Mouse (Mus musculus): ENCODE measurements around the gene Cyp1a1. TPM values are rescaled to one million over a fixed set of nuclear protein-coding genes. Genes with fewer than 3 reads are reported as not detected.
"Not testable (repeated sequence)": the region's sequence is repeated elsewhere in the genome, so short reads cannot be mapped to it uniquely, and the experiment has no call there.

Gene Cyp1a1
- polyA plus RNA-seq, 1 experiment: 0.15 TPM

DNA sequence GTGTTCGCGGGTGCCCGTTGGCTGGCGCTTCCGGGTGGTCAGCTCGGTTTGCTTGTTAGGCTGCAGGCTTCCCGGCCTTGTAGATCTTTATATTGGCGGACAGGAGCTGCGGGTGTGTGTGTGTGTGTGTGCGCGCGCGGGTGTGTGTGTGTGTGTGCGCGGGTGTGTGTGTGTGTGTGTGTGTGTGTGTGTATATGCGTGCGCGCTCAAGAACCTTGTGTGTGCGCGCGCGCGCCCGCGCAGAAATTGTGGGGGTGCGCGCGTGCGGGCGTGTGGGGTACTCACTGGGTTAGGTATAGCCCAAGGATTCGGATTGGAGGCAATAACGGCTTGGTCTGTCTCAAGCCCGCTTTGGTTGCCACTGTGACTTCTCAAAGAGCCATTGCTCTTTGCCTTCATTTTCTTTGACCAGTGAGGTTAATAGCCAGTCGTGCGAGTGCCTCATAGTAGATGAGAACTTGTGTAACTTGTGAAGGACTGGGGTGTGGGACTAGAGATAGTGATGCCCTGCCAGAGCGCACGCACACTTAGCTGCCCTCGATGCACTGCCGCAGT, 21.1 kb downstream of the Cyp1a1 start:
- Histone ChIP-seq H3K4me3 (ENCODE audit: extremely low read depth, insufficient read depth, insufficient read length) (peak overlapping the region; percentile 93), H3K27ac (ENCODE audit: insufficient read depth, low read length) (peak overlapping the region; percentile 80), H3K36me3 (ENCODE audit: control insufficient read depth, insufficient read depth, low read length) (peaks cover 5% of the 10 kb centered on the region), H3K4me1 (ENCODE audit: control insufficient read depth, insufficient read depth, insufficient read length) (peaks cover 6% of the 10 kb centered on the region; the same call in 1 of the 2 replicates), H3K27me3 (ENCODE audit: control insufficient read depth, insufficient read depth, low read length) (no peaks in the 10 kb centered on the region)
- WGBS: 1% methylated on average over 31 of the region's 39 CpGs
- no peak for DNase-seq (ENCODE audit: low read depth in 1 of 2, low spot score in 2 of 2)
- TF ChIP-seq POLR2A (IDR thresholded peaks at IDR 0.05; ENCODE audit: low read depth, low read length) (no peak), CTCF (IDR thresholded peaks at IDR 0.05; ENCODE audit: extremely low read depth, insufficient read depth, insufficient read length, insufficient replicate concordance) (no peak)

GRCm38 (mm10) chr9:57710214-57710613, 22.5 kb downstream of the Cyp1a1 start:
- not testable (repeated sequence) for H3K27me3 ChIP-seq (ENCODE audit: control insufficient read depth, insufficient read depth, low read length); H3K27ac ChIP-seq (ENCODE audit: insufficient read depth, low read length); H3K4me3 ChIP-seq (ENCODE audit: extremely low read depth, insufficient read depth, insufficient read length); DNase-seq (ENCODE audit: low read depth in 1 of 2, low spot score in 2 of 2); H3K4me1 ChIP-seq (ENCODE audit: control insufficient read depth, insufficient read depth, insufficient read length)
- peaks cover 11% of the 10 kb centered on the region for H3K36me3 ChIP-seq (ENCODE audit: control insufficient read depth, insufficient read depth, low read length)
- WGBS: 79% methylated on average over 5 of the region's 5 CpGs

GRCm38 (mm10) chr9:57712194-57712593, 24.5 kb downstream of the Cyp1a1 start:
- H3K27ac ChIP-seq (ENCODE audit: insufficient read depth, low read length): no peak overlapping the region
- WGBS: 85% methylated on average over 2 of the region's 2 CpGs
- peaks cover 6% of the 10 kb centered on the region; the same call in 1 of the 2 replicates for H3K4me1 ChIP-seq (ENCODE audit: control insufficient read depth, insufficient read depth, insufficient read length)
- H3K4me3 ChIP-seq (ENCODE audit: extremely low read depth, insufficient read depth, insufficient read length): no peak overlapping the region
- peaks cover 25% of the 10 kb centered on the region for H3K36me3 ChIP-seq (ENCODE audit: control insufficient read depth, insufficient read depth, low read length)
- no peak for DNase-seq (ENCODE audit: low read depth in 1 of 2, low spot score in 2 of 2)
- no peaks in the 10 kb centered on the region for H3K27me3 ChIP-seq (ENCODE audit: control insufficient read depth, insufficient read depth, low read length)
- TF ChIP-seq POLR2A (IDR thresholded peaks at IDR 0.05; ENCODE audit: low read depth, low read length) (no peak), CTCF (IDR thresholded peaks at IDR 0.05; ENCODE audit: extremely low read depth, insufficient read depth, insufficient read length, insufficient replicate concordance) (no peak)

DNA sequence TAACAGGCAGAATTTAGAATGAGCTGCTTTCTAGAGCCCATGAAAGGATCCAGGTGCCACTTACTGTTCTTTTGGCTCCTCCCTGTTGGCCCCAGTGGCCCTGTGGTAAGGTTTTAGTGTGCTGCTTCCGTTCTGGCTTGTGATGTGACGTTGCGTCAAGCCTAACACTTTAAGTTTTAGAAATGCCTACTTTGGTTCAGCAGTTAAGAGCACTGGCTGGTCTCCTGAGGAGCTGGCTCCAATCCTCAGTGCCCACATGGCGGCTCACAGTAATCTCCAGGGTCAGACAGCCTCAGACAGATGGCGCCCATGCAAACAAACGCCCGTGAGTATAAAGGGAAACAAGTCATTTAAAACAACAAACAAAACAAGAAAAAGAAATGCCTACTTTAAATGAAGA, 30.7 kb downstream of the Cyp1a1 start:
- TF ChIP-seq POLR2A (IDR thresholded peaks at IDR 0.05; ENCODE audit: low read depth, low read length) (no peak), CTCF (IDR thresholded peaks at IDR 0.05; ENCODE audit: extremely low read depth, insufficient read depth, insufficient read length, insufficient replicate concordance) (no peak)
- Histone ChIP-seq H3K4me3 (ENCODE audit: extremely low read depth, insufficient read depth, insufficient read length) (no peak overlapping the region), H3K27me3 (ENCODE audit: control insufficient read depth, insufficient read depth, low read length) (no peaks in the 10 kb centered on the region), H3K27ac (ENCODE audit: insufficient read depth, low read length) (no peak overlapping the region), H3K36me3 (ENCODE audit: control insufficient read depth, insufficient read depth, low read length) (peaks cover 34% of the 10 kb centered on the region), H3K4me1 (ENCODE audit: control insufficient read depth, insufficient read depth, insufficient read length) (no peaks in the 10 kb centered on the region; the same call in 1 of the 2 replicates)
- DNase-seq (ENCODE audit: low read depth in 1 of 2, low spot score in 2 of 2): no peak
- WGBS: 89% methylated on average over 7 of the region's 7 CpGs

GRCm38 (mm10) chr9:57720736-57721135, 33.0 kb downstream of the Cyp1a1 start:
- Histone ChIP-seq H3K36me3 (ENCODE audit: control insufficient read depth, insufficient read depth, low read length) (peaks cover 26% of the 10 kb centered on the region), H3K4me1 (ENCODE audit: control insufficient read depth, insufficient read depth, insufficient read length) (no peaks in the 10 kb centered on the region; the same call in 1 of the 2 replicates), H3K4me3 (ENCODE audit: extremely low read depth, insufficient read depth, insufficient read length) (no peak overlapping the region), H3K27me3 (ENCODE audit: control insufficient read depth, insufficient read depth, low read length) (no peaks in the 10 kb centered on the region), H3K27ac (ENCODE audit: insufficient read depth, low read length) (no peak overlapping the region)
- DNase-seq (ENCODE audit: low read depth in 1 of 2, low spot score in 2 of 2): no peak
- TF ChIP-seq CTCF (IDR thresholded peaks at IDR 0.05; ENCODE audit: extremely low read depth, insufficient read depth, insufficient read length, insufficient replicate concordance): no peak
- no peak for TF ChIP-seq POLR2A (IDR thresholded peaks at IDR 0.05; ENCODE audit: low read depth, low read length)
- WGBS: 97% methylated on average over 3 of the region's 3 CpGs

DNA sequence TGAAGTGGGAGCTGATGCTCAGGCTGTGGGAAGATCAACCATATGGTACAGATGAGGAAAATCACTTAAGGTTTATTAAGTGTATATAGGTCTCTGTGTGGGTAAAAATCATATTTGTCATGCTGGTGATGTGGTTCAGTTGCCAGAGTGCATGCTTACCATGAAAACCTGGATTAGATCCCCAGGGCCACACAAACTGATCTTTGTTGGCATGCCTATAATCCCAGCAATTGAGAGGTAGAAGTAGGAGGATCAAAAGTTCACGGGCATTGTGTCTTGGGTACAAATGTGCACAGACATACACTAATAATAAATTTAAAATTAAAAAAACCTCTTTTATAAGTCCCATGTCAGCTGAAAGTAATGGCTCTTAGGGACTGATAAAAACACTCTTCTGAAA, 34.6 kb downstream of the Cyp1a1 start:
- H3K27me3 ChIP-seq (ENCODE audit: control insufficient read depth, insufficient read depth, low read length): no peaks in the 10 kb centered on the region
- H3K4me1 ChIP-seq (ENCODE audit: control insufficient read depth, insufficient read depth, insufficient read length): no peaks in the 10 kb centered on the region; the same call in 1 of the 2 replicates
- H3K36me3 ChIP-seq (ENCODE audit: control insufficient read depth, insufficient read depth, low read length): peaks cover 20% of the 10 kb centered on the region
- TF ChIP-seq POLR2A (IDR thresholded peaks at IDR 0.05; ENCODE audit: low read depth, low read length) (no peak), CTCF (IDR thresholded peaks at IDR 0.05; ENCODE audit: extremely low read depth, insufficient read depth, insufficient read length, insufficient replicate concordance) (no peak)
- WGBS: 82% methylated on average over 1 of the region's 1 CpGs
- H3K27ac ChIP-seq (ENCODE audit: insufficient read depth, low read length): no peak overlapping the region
- DNase-seq (ENCODE audit: low read depth in 1 of 2, low spot score in 2 of 2): no peak
- H3K4me3 ChIP-seq (ENCODE audit: extremely low read depth, insufficient read depth, insufficient read length): no peak overlapping the region

DNA sequence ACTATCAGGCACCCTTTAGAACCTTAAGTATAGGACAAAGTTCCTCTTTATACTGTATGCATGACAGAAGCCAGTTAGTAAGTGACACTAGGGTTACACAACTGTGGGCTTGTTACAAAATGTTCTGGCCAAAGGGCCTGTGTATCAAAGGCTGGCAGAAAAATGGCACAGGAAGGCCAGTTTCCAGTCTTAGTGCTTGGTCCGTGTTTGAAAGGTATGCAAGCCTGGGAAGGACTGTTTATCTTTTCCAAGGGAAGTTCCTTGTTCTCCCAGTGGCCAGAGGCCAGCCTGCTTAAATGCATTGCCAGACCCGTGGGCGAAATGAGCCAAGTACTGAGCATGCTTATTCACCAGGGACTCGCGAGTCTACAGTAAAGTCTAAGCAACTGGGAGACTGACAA, 35.6 kb downstream of the Cyp1a1 start:
- Histone ChIP-seq H3K4me1 (ENCODE audit: control insufficient read depth, insufficient read depth, insufficient read length) (no peaks in the 10 kb centered on the region; the same call in 1 of the 2 replicates), H3K4me3 (ENCODE audit: extremely low read depth, insufficient read depth, insufficient read length) (no peak overlapping the region), H3K27ac (ENCODE audit: insufficient read depth, low read length) (no peak overlapping the region; the same call in 1 of the 2 replicates), H3K27me3 (ENCODE audit: control insufficient read depth, insufficient read depth, low read length) (no peaks in the 10 kb centered on the region), H3K36me3 (ENCODE audit: control insufficient read depth, insufficient read depth, low read length) (peaks cover 21% of the 10 kb centered on the region)
- 47% methylated on average over 5 of the region's 5 CpGs for WGBS
- no peak for DNase-seq (ENCODE audit: low read depth in 1 of 2, low spot score in 2 of 2)
- TF ChIP-seq CTCF (IDR thresholded peaks at IDR 0.05; ENCODE audit: extremely low read depth, insufficient read depth, insufficient read length, insufficient replicate concordance) (no peak), POLR2A (IDR thresholded peaks at IDR 0.05; ENCODE audit: low read depth, low read length) (no peak)
